Comparison of ENCODE assay signal across 10 mouse cellular contexts in genomic region chr14:75330621-75331020, GRCm38 (mm10). TPM values are rescaled to one million over a fixed set of nuclear protein-coding genes. Genes with fewer than 3 reads are reported as not detected.
DNase-seq lines count a peak whose midpoint lies in the region; ATAC-seq and TF ChIP-seq lines count a peak whose summit lies in the region.
"Had no signal": no experiment of that assay in that cellular context is flagged by ENCODE, and none has a peak within 500 bp of the region (broad histone marks: within the 10 kb centered on the region; RNA-seq: fewer than 3 reads in every experiment).

No protein-coding gene starts in this region.

- H3K27ac ChIP-seq in layer of hippocampus, adult 2 months: no peak overlapping the region
- H3K27ac ChIP-seq in hindbrain, embryonic 16.5 days (ENCODE audit: low read depth, low read length): no peak overlapping the region
- H3K27ac ChIP-seq: embryonic facial prominence, embryonic 13.5 days; limb, embryonic 13.5 days had no signal

- no peak for DNase-seq in layer of hippocampus, adult 2 months (ENCODE audit: low spot score in 2 of 2)
- DNase-seq in layer of hippocampus, postnatal 14 days (ENCODE audit: low spot score in 2 of 2): no peak
- DNase-seq in R1 (ENCODE audit: low read depth, low spot score): peak; percentile 71
- no peak for DNase-seq in kidney, adult 18-20 months
- no peak for DNase-seq in heart, postnatal 25 days (ENCODE audit: low spot score)

- H3K4me2 ChIP-seq in hindbrain, embryonic 16.5 days (ENCODE audit: low read length): no peak overlapping the region
- H3K4me2 ChIP-seq: embryonic facial prominence, embryonic 13.5 days; limb, embryonic 13.5 days had no signal

- peaks cover 91% of the 10 kb centered on the region for H3K36me3 ChIP-seq in megakaryocyte, embryonic 14.5 days (replicated peaks; ENCODE audit: low read length)
- H3K36me3 ChIP-seq in hindbrain, embryonic 16.5 days (ENCODE audit: control insufficient read depth, insufficient read depth, low read length): peaks cover 17% of the 10 kb centered on the region

- no peak overlapping the region for H3K4me3 ChIP-seq in layer of hippocampus, adult 2 months
- H3K4me3 ChIP-seq in megakaryocyte, embryonic 14.5 days (replicated peaks): peak overlapping the region; percentile 74
- no peak overlapping the region for H3K4me3 ChIP-seq in hindbrain, embryonic 16.5 days (ENCODE audit: low read length)
- H3K4me3 ChIP-seq: embryonic facial prominence, embryonic 13.5 days; limb, embryonic 13.5 days had no signal

- no peaks in the 10 kb centered on the region for H3K27me3 ChIP-seq in megakaryocyte, embryonic 14.5 days (replicated peaks)
- no peaks in the 10 kb centered on the region for H3K27me3 ChIP-seq in hindbrain, embryonic 16.5 days (replicated peaks; ENCODE audit: control insufficient read depth, insufficient read depth, low read length)
- H3K27me3 ChIP-seq: embryonic facial prominence, embryonic 13.5 days; limb, embryonic 13.5 days had no signal

- intact Hi-C loops in heart, postnatal 25 days (cut with DNase I): no loop called here

- 77% methylated on average over 6 of the region's 6 CpGs for WGBS in hindbrain, embryonic 16.5 days

- peaks cover 62% of the 10 kb centered on the region for H3K4me1 ChIP-seq in megakaryocyte, embryonic 14.5 days
- no peaks in the 10 kb centered on the region for H3K4me1 ChIP-seq in hindbrain, embryonic 16.5 days (ENCODE audit: control insufficient read depth, insufficient read depth, low read depth, low read length)
- H3K4me1 ChIP-seq: embryonic facial prominence, embryonic 13.5 days had no signal

- TF ChIP-seq CTCF in layer of hippocampus, adult 2 months (conservative IDR thresholded peaks at IDR 0.05): peak; percentile 74

- peak; percentile 29 for ATAC-seq in CD4-positive, CD25-positive, alpha-beta regulatory T cell, adult 4 months
- no peak for ATAC-seq in hindbrain, embryonic 16.5 days

- H3K9ac ChIP-seq in hindbrain, embryonic 16.5 days (ENCODE audit: low read depth, low read length): no peak overlapping the region
- H3K9ac ChIP-seq: embryonic facial prominence, embryonic 13.5 days; limb, embryonic 13.5 days had no signal

- H3K9me3 ChIP-seq in megakaryocyte, embryonic 14.5 days: no peaks in the 10 kb centered on the region
- no peaks in the 10 kb centered on the region for H3K9me3 ChIP-seq in hindbrain, embryonic 16.5 days (ENCODE audit: control insufficient read depth, low read length)
- H3K9me3 ChIP-seq: embryonic facial prominence, embryonic 13.5 days; limb, embryonic 13.5 days had no signal

RNA-seq across cellular contexts. Expression of gene Zc3h13, which starts 46.4 kb away (rescaled TPM):
- 10 to 100 TPM; 60.0 to 67.2 TPM for total RNA-seq in layer of hippocampus, adult 2 months (2021)
- 10 to 100 TPM; 53.1 to 55.8 TPM for total RNA-seq in layer of hippocampus, postnatal 14 days (2021)
- polyA plus RNA-seq in CD4-positive, CD25-positive, alpha-beta regulatory T cell, adult 4 months (2017; shearing (Covaris generic)): 10 to 100 TPM; 21.7 to 23.9 TPM
- 13.4 and 21.4 TPM in 2 replicates for polyA plus RNA-seq in megakaryocyte, embryonic 14.5 days (2012; ENCODE audit: insufficient read depth, low replicate concordance)
- 38.5 and 41.5 TPM in 2 replicates for polyA plus RNA-seq in hindbrain, embryonic 16.5 days (2015; fragmentation: Nextera tagmentation; extraction: Ambion mirVana)
- 10 to 100 TPM; 25.4 to 26.3 TPM for total RNA-seq in heart, postnatal 25 days (2021)
